Mouse (Mus musculus) kidney, postnatal 10 days (tissue): ENCODE results near the gene 1700010I14Rik.

Experiments
- DNase-seq: peaks from one replicate; pipeline ENCODE4 v3.0.0; 2021; ENCODE audit warnings: mixed read lengths

1700010I14Rik gene

DNA sequence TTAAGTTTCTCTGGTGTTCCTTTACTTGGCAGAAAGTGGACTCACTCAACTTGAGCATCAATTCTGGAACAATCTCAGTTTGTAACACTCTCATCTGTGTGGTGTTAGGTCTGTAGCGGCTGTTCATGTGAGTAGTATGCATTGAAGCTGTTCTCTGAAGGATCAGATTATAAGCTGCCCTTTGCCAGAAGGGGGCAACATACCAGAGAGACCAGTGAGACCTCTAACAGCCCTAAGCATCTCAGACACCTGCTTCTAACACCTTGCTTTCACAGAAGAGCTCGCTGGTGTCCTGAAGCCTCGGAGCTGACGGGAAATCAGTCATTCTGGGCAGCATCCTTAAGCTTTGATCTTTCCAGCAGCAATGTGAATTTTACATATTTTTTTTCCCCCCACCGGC is 42.0 kb downstream of the 1700010I14Rik start:
- no peak for DNase-seq

GRCm38 (mm10) chr17:9031241-9032141 is 43.4 kb downstream of the 1700010I14Rik start:
- DNase-seq, result peak; percentile 86

DNA sequence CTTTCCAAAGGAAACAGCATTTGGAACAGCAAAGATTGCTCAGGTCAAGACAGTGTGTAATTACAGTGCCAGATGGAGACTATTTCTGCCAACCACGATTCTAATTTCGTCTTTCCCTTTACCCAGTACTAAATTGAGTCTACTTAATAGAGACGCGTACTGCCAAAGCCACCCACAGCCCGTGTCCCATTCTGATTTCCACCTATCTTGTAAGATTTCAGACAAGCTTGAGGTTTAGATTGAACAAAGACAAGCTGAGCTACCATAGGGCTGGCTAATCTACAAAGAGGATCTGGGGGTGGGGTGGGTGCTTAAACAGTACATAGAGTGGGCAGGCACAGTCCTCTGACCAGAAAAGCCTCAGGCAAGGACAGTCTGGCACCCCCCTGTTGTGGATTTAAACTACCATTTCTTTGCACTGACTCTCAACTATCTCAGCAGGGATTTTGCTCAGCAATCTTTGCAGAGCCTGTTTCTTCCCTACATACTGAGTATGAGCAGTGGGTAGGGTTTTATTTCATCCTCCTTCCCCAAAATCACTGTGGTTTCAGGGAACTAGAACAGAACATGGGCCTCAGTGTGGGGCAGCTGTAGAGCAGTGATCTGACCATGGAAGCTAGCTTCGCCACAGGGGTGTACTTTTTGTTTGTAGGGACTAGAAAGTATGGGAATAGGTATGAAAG is 44.4 kb downstream of the 1700010I14Rik start:
- no peak for DNase-seq

GRCm38 (mm10) chr17:9033511-9033910 is 45.4 kb downstream of the 1700010I14Rik start:
- DNase-seq, result no peak

DNA sequence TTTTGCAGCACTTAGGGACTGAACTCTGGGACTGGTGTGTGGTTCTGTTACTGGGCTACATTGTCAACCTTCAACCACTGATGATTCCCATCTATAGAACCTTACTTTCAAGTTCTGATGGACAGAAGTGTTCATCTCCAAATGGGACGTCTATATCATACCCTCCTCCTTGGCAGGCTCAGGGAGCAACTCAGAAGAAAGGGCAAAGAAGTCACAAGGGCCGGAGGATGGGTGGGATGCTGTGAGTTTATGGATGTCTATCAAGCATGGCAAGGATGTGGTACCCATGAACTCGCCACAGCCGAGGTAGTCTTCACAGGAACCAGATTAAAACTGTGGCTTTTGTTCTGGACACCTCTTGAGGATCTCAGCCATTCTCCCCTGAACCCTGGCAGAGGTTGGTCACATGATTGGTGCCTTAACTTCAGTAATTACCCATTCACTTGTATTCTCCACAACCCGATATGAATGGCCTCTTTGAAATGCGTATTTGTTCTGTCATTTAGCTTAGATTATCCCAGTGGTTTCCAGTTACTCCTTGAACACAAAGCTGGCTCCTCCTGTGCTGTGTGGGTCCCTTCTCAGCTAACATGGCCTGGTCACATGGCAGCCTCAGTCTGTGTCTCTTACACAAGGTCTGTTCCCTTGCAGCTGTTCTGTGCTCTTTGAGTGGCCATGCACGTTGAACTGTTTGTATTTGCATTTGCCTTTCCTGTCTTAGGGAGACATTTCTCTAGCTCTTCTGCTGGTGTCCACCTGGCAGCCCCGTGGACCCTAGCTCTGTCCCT is 47.6 kb downstream of the 1700010I14Rik start:
- no peak for DNase-seq

DNA sequence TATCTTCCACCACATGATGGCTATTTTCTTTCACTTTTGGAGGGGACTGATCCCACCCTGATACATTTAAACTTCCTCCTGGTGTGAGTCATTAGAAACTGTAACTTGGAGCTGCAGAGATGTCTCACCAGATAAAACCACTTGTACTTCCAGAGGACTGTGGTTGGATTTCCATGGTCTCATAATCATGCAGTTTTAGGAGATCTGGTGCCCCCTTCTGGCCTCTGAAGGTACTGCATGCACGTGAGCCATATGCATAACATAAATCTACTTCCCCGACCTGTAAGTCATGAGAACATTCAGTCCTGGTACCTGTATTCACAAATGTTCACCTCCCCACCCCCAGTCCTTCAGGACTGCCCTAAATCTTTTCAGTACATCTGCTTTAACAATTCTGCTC is 54.6 kb downstream of the 1700010I14Rik start:
- peak; percentile 42 for DNase-seq

GRCm38 (mm10) chr17:9052441-9052980 is 64.4 kb downstream of the 1700010I14Rik start:
- DNase-seq, result no peak

DNA sequence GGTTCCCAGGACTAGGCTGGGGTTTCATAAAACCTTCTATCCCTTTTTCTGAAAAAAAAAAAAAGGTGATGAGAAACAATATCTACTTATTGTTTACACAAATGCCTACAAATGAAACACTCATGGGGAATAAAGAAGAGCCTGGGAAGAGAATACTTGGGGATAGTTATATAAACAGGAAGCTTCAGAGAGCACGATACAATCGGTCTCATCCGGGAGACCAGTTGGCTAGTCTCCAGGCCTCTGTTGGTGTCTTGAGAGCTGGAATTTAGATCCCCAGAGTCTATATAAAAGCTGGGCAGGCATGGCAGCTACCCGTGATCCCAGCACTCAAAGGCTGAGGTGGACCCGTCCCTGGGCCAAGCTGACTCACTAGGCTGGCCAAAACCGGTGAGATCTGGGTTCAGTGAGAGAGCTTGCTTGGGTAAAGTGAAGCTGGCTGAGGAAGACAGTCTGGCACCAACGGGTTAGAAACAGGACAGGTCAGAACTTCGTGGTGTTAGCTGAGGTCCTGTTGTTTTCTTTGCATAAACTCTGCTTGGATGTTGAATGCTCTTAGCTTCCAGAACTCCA is 71.3 kb downstream of the 1700010I14Rik start:
- DNase-seq, result peak; percentile 42
